Mouse (Mus musculus) midbrain, embryonic 11.5 days (tissue): ENCODE data around the gene Slc6a20a. TPM values are rescaled to one million over a fixed set of nuclear protein-coding genes. Genes with fewer than 3 reads are reported as not detected.
A peak's percentile ranks its signal among the peaks of the same experiment; 100 is the strongest.

Source experiments
- ATAC-seq: fragments of 200-750 bp; cut with Nextera tagmentation; 2 replicates; pipeline ENCODE4 v1.8.0; 2017; ENCODE audit warnings: moderate TSS enrichment, moderate library complexity; ENCODE audit not compliant: low FRiP score
- DNase-seq: peaks from one replicate; pipeline ENCODE4 v3.0.0; 2015; ENCODE audit warnings: low spot score; ENCODE audit errors: missing footprints
- H3K27ac ChIP-seq: fragments of 300-500 bp; sonication (generic); 2 replicates; pipeline ENCODE4 v1.5.1; 2014; ENCODE audit warnings: low read depth, low read length
- H3K27me3 ChIP-seq: fragments of 300-500 bp; sonication (generic); 2 replicates; pipeline ENCODE4 v1.6.1; 2014; ENCODE audit warnings: mild to moderate bottlenecking, low read length, moderate library complexity, mixed read lengths; ENCODE audit not compliant: control insufficient read depth, insufficient read depth
- H3K36me3 ChIP-seq: fragments of 300-500 bp; sonication (generic); 2 replicates; pipeline ENCODE4 v1.6.1; 2014; ENCODE audit warnings: mild to moderate bottlenecking, low read length, moderate library complexity, mixed read lengths; ENCODE audit not compliant: control insufficient read depth, insufficient read depth
- H3K4me1 ChIP-seq: fragments of 300-500 bp; sonication (generic); 2 replicates; pipeline ENCODE4 v1.6.1; 2014; ENCODE audit warnings: low read length; ENCODE audit not compliant: control insufficient read depth, insufficient read depth
- H3K4me2 ChIP-seq: fragments of 300-500 bp; sonication (generic); 2 replicates; pipeline ENCODE4 v1.6.1; 2014; ENCODE audit warnings: mild to moderate bottlenecking, moderate library complexity
- H3K4me3 ChIP-seq: fragments of 300-500 bp; sonication (generic); 2 replicates; pipeline ENCODE4 v1.5.1; 2014; ENCODE audit warnings: low read depth, low read length
- H3K9ac ChIP-seq: fragments of 300-500 bp; sonication (generic); 2 replicates; pipeline ENCODE4 v1.6.1; 2014; ENCODE audit warnings: low read length
- H3K9me3 ChIP-seq: fragments of 300-500 bp; sonication (generic); 2 replicates; pipeline ENCODE4 v1.6.1; 2016; ENCODE audit warnings: low read length; ENCODE audit not compliant: control insufficient read depth
- WGBS: fragments of 180-500 bp; shearing (Covaris S2); extraction: QIAGEN DNeasy Blood & Tissue Kit; methylation state at CpG from one replicate; pipeline ENCODE4 v1.1.7; 2014; 5-methylcytosine and 5-hydroxymethylcytosine counted together
- polyA plus RNA-seq: library from polyadenylated mRNA; unstranded; fragments of >200 nt; fragmentation: Nextera tagmentation; extraction: Ambion mirVana; gene quantifications from 2 replicates; pipeline ENCODE4 v1.2.1, GENCODE M21; 2014

Gene Slc6a20a
- 2.6 and 3.6 TPM in 2 replicates for polyA plus RNA-seq

GRCm38 (mm10) chr9:123678327-123679105 lies at the start of gene Slc6a20a, which contains the start of gene Ccr9:
Gene Slc6a20a, minus strand, starts transcription at chr9:123678885.
Gene Ccr9, plus strand, starts transcription at chr9:123678439.
- Histone ChIP-seq H3K4me1 (peaks cover 8% of the 10 kb centered on the region), H3K27ac (no peak within 1 kb of the TSS), H3K9ac (peak within 1 kb of the TSS; percentile 51), H3K9me3 (no peaks in the 10 kb centered on the region), H3K27me3 (peaks cover 31% of the 10 kb centered on the region), H3K4me2 (peak within 1 kb of the TSS; percentile 72), H3K4me3 (peak within 1 kb of the TSS; percentile 38), H3K36me3 (no peaks in the 10 kb centered on the region)
- DNase-seq (peak; percentile 94), ATAC-seq (peak; percentile 73)
- under 1% methylated on average over 73 of the region's 73 CpGs for WGBS

GRCm38 (mm10) chr9:123722737-123723493 lies 44.2 kb upstream of the Slc6a20a start:
- Histone ChIP-seq H3K9me3 (no peaks in the 10 kb centered on the region), H3K9ac (no peak overlapping the region), H3K27ac (no peak overlapping the region), H3K27me3 (no peaks in the 10 kb centered on the region), H3K4me2 (no peak overlapping the region), H3K4me3 (no peak overlapping the region), H3K4me1 (no peaks in the 10 kb centered on the region), H3K36me3 (no peaks in the 10 kb centered on the region)
- ATAC-seq (no peak), DNase-seq (no peak)
- WGBS = 74% methylated on average over 2 of the region's 2 CpGs

GRCm38 (mm10) chr9:123717186-123718008 lies 38.7 kb upstream of the Slc6a20a start, which contains the start of gene Lztfl1:
Gene Lztfl1, minus strand, starts transcription at chr9:123717697.
- DNase-seq = peak; percentile 99
- H3K36me3 ChIP-seq = no peaks in the 10 kb centered on the region
- no peaks in the 10 kb centered on the region for H3K27me3 ChIP-seq
- peak; percentile 99 for ATAC-seq
- H3K4me3 ChIP-seq = peak within 1 kb of the TSS; percentile 59
- under 1% methylated on average over 55 of the region's 55 CpGs for WGBS
- peak within 1 kb of the TSS; percentile 75 for H3K9ac ChIP-seq
- H3K27ac ChIP-seq = no peak within 1 kb of the TSS
- H3K4me1 ChIP-seq = peaks cover 4% of the 10 kb centered on the region
- H3K9me3 ChIP-seq = no peaks in the 10 kb centered on the region
- H3K4me2 ChIP-seq = peak within 1 kb of the TSS; percentile 77

GRCm38 (mm10) chr9:123716301-123716700 lies 37.6 kb upstream of the Slc6a20a start:
- Histone ChIP-seq H3K27ac (no peak overlapping the region), H3K4me2 (no peak overlapping the region), H3K36me3 (no peaks in the 10 kb centered on the region), H3K9ac (no peak overlapping the region), H3K27me3 (no peaks in the 10 kb centered on the region), H3K9me3 (no peaks in the 10 kb centered on the region), H3K4me3 (no peak overlapping the region), H3K4me1 (peaks cover 4% of the 10 kb centered on the region)
- 79% methylated on average over 3 of the region's 3 CpGs for WGBS
- DNase-seq = no peak
- ATAC-seq = no peak

- ATAC-seq (no peak), DNase-seq (no peak)
- H3K4me1 ChIP-seq = peaks cover 4% of the 10 kb centered on the region
- H3K9ac ChIP-seq = no peak overlapping the region
- WGBS = 89% methylated on average over 2 of the region's 2 CpGs
- no peak overlapping the region for H3K4me3 ChIP-seq
- H3K27me3 ChIP-seq = no peaks in the 10 kb centered on the region
- no peaks in the 10 kb centered on the region for H3K36me3 ChIP-seq
- no peaks in the 10 kb centered on the region for H3K9me3 ChIP-seq
- no peak overlapping the region for H3K27ac ChIP-seq
- H3K4me2 ChIP-seq = no peak overlapping the region
Observed at GRCm38 (mm10) chr9:123713111-123713510, 34.4 kb upstream of the Slc6a20a start.

GRCm38 (mm10) chr9:123709226-123709625 lies 30.5 kb upstream of the Slc6a20a start:
- no peaks in the 10 kb centered on the region for H3K9me3 ChIP-seq
- H3K9ac ChIP-seq = no peak overlapping the region
- DNase-seq = no peak
- H3K27me3 ChIP-seq = no peaks in the 10 kb centered on the region
- no peak for ATAC-seq
- no peak overlapping the region for H3K4me2 ChIP-seq
- H3K4me1 ChIP-seq = no peaks in the 10 kb centered on the region
- H3K36me3 ChIP-seq = no peaks in the 10 kb centered on the region
- no peak overlapping the region for H3K27ac ChIP-seq
- no peak overlapping the region for H3K4me3 ChIP-seq
- WGBS = 50% methylated on average over 2 of the region's 2 CpGs

GRCm38 (mm10) chr9:123701822-123702221 lies 23.1 kb upstream of the Slc6a20a start:
- H3K9ac ChIP-seq = no peak overlapping the region
- no peaks in the 10 kb centered on the region for H3K9me3 ChIP-seq
- H3K36me3 ChIP-seq = peaks cover 4% of the 10 kb centered on the region; the same call in 1 of the 2 replicates
- no peaks in the 10 kb centered on the region for H3K27me3 ChIP-seq
- DNase-seq (no peak), ATAC-seq (no peak)
- 87% methylated on average over 5 of the region's 5 CpGs for WGBS
- H3K4me3 ChIP-seq = no peak overlapping the region
- no peak overlapping the region for H3K27ac ChIP-seq
- no peak overlapping the region for H3K4me2 ChIP-seq
- H3K4me1 ChIP-seq = no peaks in the 10 kb centered on the region

GRCm38 (mm10) chr9:123695634-123696302 lies 17.1 kb upstream of the Slc6a20a start:
- ATAC-seq (no peak), DNase-seq (no peak)
- H3K4me2 ChIP-seq = no peak overlapping the region
- WGBS = 90% methylated on average over 3 of the region's 3 CpGs
- no peaks in the 10 kb centered on the region for H3K4me1 ChIP-seq
- no peak overlapping the region for H3K9ac ChIP-seq
- H3K9me3 ChIP-seq = no peaks in the 10 kb centered on the region
- H3K4me3 ChIP-seq = no peak overlapping the region
- peaks cover 3% of the 10 kb centered on the region; the same call in 1 of the 2 replicates for H3K36me3 ChIP-seq
- no peak overlapping the region for H3K27ac ChIP-seq
- H3K27me3 ChIP-seq = no peaks in the 10 kb centered on the region
